Mouse (Mus musculus) kidney, adult 2 months (tissue): Measurements from ENCODE around the gene Tmem9.

ENCODE experiments used
- CTCF ChIP-seq: fragments of 200-500 bp; conservative IDR thresholded peaks from 2 replicates; pipeline ENCODE4 v1.5.1; 2011; ENCODE audit warnings: low read depth, mild to moderate bottlenecking, control low read depth, low read length, moderate library complexity, mixed read lengths; ENCODE audit not compliant: insufficient read depth, insufficient read length
- POLR2A ChIP-seq: fragments of 200-500 bp; IDR thresholded peaks from one replicate; pipeline ENCODE4 v1.6.1; 2011; ENCODE audit warnings: low read depth, low read length, control low read depth

- TF ChIP-seq CTCF (peak; percentile 74), POLR2A (no peak)
Observed at GRCm38 (mm10) chr1:136051465-136051864, 43.5 kb downstream of the Tmem9 start.
